Mouse (Mus musculus) embryonic fibroblast, embryonic 13.5 days (primary cell): ENCODE results near the gene E2f4.

ENCODE experiments used
- CTCF ChIP-seq: IDR thresholded peaks from 2 replicates; pipeline ENCODE4 v1.5.1; 2011; ENCODE audit warnings: mild to moderate bottlenecking, control low read depth, low read length, moderate library complexity, borderline replicate concordance; ENCODE audit not compliant: insufficient read depth
- POLR2A ChIP-seq: IDR thresholded peaks from 2 replicates; pipeline ENCODE4 v1.6.1; 2011; ENCODE audit warnings: low read depth, mild to moderate bottlenecking, control low read depth, low read length, moderate library complexity

DNA sequence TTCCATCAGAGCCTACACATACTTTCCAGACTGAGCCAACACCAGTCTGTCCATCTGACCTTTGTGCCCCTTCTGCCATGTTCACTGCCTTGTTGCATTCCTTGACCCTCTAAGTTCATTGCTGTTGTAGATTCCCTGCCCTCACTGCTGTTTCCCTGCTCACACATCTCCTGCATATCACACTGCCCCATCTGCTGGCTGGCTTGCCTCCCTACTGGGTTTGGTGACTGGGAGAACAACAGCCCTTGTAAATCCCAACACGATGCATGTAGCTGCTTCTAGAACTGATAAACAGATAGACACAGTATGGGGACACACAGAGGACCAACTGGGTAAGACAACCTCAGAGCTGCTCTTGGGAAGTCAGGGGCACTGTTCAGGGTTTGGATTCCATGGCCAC is 14.3 kb downstream of the E2f4 start:
- no peak for TF ChIP-seq CTCF
- no peak for TF ChIP-seq POLR2A
